Mouse (Mus musculus) limb, embryonic 11.5 days (tissue): ENCODE results near the gene Gm28897. TPM values are rescaled to one million over a fixed set of nuclear protein-coding genes. Genes with fewer than 3 reads are reported as not detected.
"Not testable (repeated sequence)": the region's sequence is repeated elsewhere in the genome, so short reads cannot be mapped to it uniquely, and the experiment has no call there.

Source experiments
- ATAC-seq: fragments of 200-750 bp; cut with Nextera tagmentation; 2 replicates; pipeline ENCODE4 v1.8.0; 2017; ENCODE audit warnings: low read depth; ENCODE audit not compliant: insufficient number of reproducible peaks, low FRiP score, low TSS enrichment
- DNase-seq: peaks from one replicate; pipeline ENCODE4 v3.0.0-alpha.2; 2015; ENCODE audit warnings: low spot score
- H3K27ac ChIP-seq: fragments of 300-500 bp; sonication (generic); replicated peaks from 2 replicates; pipeline ENCODE4 v1.5.1; 2014; ENCODE audit warnings: low read depth, mild to moderate bottlenecking, low read length
- H3K27me3 ChIP-seq: fragments of 300-500 bp; sonication (generic); 2 replicates; pipeline ENCODE4 v1.6.1; 2014; ENCODE audit warnings: mild to moderate bottlenecking, low read length, mixed read lengths; ENCODE audit not compliant: control insufficient read depth, insufficient read depth
- H3K36me3 ChIP-seq: fragments of 300-500 bp; sonication (generic); 2 replicates; pipeline ENCODE4 v1.6.1; 2014; ENCODE audit warnings: mild to moderate bottlenecking, low read length, moderate library complexity, mixed read lengths; ENCODE audit not compliant: control insufficient read depth, insufficient read depth
- H3K4me1 ChIP-seq: fragments of 300-500 bp; sonication (generic); 2 replicates; pipeline ENCODE4 v1.6.1; 2014; ENCODE audit warnings: low read length, mixed read lengths; ENCODE audit not compliant: control insufficient read depth, insufficient read depth
- H3K4me2 ChIP-seq: fragments of 300-500 bp; sonication (generic); 2 replicates; pipeline ENCODE4 v1.6.1; 2014; ENCODE audit warnings: low read depth, mild to moderate bottlenecking, moderate library complexity; ENCODE audit not compliant: severe bottlenecking
- H3K4me3 ChIP-seq: fragments of 300-500 bp; sonication (generic); 2 replicates; pipeline ENCODE4 v1.5.1; 2014; ENCODE audit warnings: low read depth, low read length
- H3K9ac ChIP-seq: fragments of 300-500 bp; sonication (generic); 2 replicates; pipeline ENCODE4 v1.6.1; 2014; ENCODE audit warnings: mild to moderate bottlenecking, low read length
- H3K9me3 ChIP-seq: fragments of 300-500 bp; sonication (generic); 2 replicates; pipeline ENCODE4 v1.6.1; 2016; ENCODE audit warnings: low read length; ENCODE audit not compliant: control insufficient read depth
- WGBS: fragments of 180-500 bp; shearing (Covaris S2); extraction: QIAGEN DNeasy Blood & Tissue Kit; methylation state at CpG from one replicate; pipeline ENCODE4 v1.1.7; 2014; 5-methylcytosine and 5-hydroxymethylcytosine counted together
- polyA plus RNA-seq: library from polyadenylated mRNA; unstranded; fragments of >200 nt; fragmentation: Nextera tagmentation; extraction: Ambion mirVana; gene quantifications from 2 replicates; pipeline ENCODE4 v1.2.1, GENCODE M21; 2014

The Gm28897 gene
- not detected in 2 replicates for polyA plus RNA-seq

- not testable (repeated sequence) for H3K4me3 ChIP-seq, H3K4me2 ChIP-seq, ATAC-seq, H3K9ac ChIP-seq, H3K36me3 ChIP-seq, H3K27ac ChIP-seq, DNase-seq, H3K27me3 ChIP-seq, H3K4me1 ChIP-seq, H3K9me3 ChIP-seq
- WGBS: no CpG with 5 or more reads among the region's 6 CpGs
Measured at GRCm38 (mm10) chrY:80926695-80927094, at the start of gene Gm28897. Gm28897 (plus strand) TSS chrY:80926995.
